Mouse (Mus musculus): ENCODE measurements around the gene Topors.
A peak's percentile ranks its signal among the peaks of the same experiment; 100 is the strongest.

DNA sequence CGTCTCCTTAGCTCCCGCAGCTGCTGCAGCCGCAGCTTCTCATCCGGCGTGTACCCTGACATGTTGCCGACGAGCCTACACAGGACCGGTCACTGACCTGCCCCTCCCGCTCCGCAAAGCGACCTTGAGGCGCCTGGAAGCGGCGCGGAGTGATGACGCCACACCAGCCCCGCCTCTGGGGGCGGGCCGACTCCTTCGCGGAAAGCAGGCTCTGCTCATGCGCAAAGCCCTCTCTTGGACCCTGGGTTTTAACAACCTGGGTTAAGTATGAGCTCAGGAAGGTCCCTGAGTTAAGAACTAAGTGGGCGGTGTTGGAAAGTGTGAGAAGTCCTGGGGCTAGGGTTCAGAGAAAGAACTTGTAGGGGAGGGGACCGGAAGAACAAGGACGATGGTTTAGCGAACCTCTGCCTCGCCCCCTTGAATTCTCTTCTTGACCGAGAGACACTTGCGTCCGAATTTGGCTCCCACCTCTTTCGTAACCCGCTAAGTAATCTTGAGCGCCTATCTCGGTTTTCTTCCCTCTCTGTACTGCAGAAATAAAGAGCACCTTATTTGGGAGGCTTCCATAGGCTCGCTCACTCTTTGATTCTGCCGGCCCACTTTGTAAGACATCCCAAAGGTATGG lies 9.7 kb upstream of the Topors start, which contains the start of gene Ndufb6:
- peak; percentile 96 for TF ChIP-seq POLR2A (IDR thresholded peaks at IDR 0.05; ENCODE audit: insufficient read length, low read depth)
- peak; percentile 83 for TF ChIP-seq SRF (IDR thresholded peaks at IDR 0.05; ENCODE audit: control insufficient read depth, insufficient read length, low read depth)
- no peak for TF ChIP-seq USF1 (IDR thresholded peaks at IDR 0.05; ENCODE audit: low read depth)
- TF ChIP-seq MYOD1 (IDR thresholded peaks at IDR 0.05; ENCODE audit: control insufficient read depth in 1 of 3, insufficient read length in 2 of 3, low read depth in 2 of 3): peak in 2 of 3 experiments; percentile 16 to 39
- no peak for TF ChIP-seq MAX (IDR thresholded peaks at IDR 0.05; ENCODE audit: low read depth)
